Mouse (Mus musculus) left cerebral cortex, adult 9 months (tissue): ENCODE data around the gene Mapkap1.

Experiments
- DNase-seq, 2 experiments: peaks; one replicate each; pipeline ENCODE4 v3.0.0; 2022; ENCODE audit warnings: low spot score in 2 of 2

Gene Mapkap1

DNA sequence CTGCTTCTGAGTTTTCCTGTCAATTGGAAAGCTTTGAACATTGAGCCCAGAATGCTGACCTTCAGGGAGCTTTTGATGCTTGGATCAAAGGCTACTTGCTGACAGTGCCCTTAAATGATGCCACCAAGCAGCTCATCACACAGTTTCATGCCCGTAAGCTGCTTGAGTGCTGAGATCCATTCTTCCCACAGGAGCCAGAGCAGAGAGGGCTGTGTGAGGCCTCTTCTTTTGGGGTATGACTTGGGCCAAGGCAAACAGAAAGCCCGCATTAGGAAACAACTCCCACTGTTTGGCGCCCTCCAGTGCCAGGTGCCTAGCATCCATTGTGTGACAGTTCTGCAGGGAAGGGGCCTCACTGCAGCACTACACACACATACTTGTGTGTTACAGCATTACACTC, 123.5 kb downstream of the Mapkap1 start:
- no peak for DNase-seq

DNA sequence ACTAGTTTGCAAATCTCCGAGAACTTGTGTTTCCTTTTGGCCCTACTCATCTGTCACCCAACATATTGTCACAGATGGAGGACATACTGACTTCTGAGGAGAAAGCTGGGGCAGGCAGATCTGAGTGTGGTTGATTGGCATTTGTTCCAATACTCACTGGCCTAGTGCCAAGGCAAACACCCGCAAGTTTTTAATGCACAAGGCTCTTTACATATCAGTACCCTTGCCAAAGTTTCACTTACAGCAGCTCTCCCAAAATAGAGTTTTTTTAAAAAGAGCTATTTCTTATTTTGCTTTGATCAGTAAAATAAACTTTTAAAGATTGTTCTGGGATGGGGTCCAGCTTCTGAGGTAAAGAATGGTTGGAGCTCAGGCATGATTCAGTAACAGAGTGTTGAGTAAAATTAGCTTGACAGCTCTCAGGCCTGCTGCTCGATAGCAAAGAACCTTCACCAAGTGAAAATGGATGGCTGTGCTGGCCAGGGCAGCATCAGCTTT, 125.3 kb downstream of the Mapkap1 start:
- peak; percentile 18 to 51 for DNase-seq

DNA sequence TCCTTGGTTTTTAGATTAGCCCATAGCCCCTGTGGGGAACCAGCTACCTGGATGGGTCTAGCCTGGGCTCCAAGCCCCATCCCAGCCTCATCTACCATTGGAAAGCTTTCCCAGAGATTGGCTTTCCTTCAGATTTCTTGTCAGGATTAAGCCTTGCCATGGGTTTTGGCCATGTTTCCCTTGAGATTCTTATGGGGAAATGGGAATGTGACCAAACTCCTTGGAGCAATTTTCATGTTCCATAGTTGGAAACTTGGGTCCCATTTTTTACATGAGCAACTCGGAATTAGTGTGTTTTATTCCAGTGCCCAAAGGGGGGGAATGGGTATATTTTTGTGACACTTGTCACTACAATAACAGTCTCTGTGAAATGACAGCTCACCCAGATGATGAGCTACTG, 125.8 kb downstream of the Mapkap1 start:
- DNase-seq = no peak

DNA sequence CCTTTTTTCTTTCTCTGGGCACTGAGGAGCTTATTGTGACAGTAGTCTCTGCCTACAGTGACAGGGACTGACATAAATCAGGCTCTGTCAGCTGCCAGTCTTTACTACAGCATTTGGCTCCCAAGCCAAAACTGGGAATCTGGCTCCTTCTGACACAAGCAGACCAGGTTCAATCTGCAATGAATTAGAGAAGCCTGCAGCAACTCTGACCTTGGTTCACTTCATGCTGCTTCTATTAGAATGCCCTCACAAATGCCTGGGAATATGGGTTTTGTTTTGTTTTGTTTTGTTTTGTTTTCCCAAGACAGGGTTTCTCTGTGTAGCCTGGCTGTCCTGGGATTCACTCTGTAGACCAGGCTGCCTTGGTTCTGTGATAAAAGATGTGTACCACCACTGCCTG, 126.7 kb downstream of the Mapkap1 start:
- no peak for DNase-seq

DNA sequence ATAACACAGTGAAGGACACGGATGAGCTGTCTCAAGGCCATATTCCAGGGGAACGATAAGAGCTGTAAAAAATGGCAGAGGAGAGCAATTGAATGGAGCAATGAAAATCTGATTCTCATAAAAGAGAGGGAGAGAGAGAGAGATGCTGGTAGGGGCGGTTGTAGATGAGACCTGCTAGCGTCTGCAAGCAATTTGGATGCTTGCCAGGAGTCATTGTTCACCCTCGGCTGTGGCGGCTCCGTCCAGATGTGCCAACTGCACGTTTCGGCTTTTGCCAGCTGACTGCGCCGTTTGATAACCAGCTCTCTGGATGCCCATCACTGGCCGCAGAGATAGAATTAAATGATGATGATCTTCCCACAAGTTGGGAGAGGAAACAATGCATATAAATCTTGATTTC, 128.4 kb downstream of the Mapkap1 start:
- DNase-seq = no peak

DNA sequence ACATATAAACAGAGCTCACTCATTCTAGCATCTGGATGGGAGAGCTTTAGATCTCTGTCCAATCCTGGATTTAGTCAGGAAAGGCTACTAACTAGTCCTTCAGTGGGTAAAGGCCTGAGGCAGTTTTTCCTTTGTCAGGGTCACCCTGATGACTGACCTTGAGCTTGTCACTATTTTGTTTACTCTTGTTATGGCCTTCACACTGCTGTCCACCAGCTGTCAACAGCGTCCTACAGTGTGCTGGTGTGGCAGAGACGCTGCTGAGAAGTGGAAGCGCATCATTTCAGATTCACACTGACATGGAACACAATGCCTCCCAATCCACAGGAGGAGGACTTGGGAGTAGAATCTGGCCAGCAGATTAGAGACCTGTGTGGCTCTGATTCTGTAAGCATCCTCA, 130.8 kb downstream of the Mapkap1 start:
- no peak for DNase-seq

DNA sequence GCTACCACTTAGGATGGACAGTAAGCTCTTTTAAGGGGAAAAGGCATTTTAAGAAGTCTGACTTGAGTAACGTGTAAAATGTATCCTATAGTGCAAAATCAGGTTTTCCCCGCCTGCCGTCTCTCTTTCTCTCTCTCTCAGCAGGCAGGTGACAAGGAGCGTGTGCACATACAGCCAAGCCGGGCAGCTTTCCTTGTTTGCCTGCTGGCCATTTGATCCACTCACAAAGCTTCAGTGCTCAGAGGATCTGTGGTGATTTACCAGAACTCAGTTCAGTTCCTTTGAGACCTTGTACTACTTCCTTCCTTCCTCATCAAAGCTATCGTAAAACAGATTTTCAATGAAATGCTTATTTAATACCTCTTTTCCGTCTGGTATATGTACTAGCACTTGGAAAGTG, 137.0 kb downstream of the Mapkap1 start:
- no peak for DNase-seq

DNA sequence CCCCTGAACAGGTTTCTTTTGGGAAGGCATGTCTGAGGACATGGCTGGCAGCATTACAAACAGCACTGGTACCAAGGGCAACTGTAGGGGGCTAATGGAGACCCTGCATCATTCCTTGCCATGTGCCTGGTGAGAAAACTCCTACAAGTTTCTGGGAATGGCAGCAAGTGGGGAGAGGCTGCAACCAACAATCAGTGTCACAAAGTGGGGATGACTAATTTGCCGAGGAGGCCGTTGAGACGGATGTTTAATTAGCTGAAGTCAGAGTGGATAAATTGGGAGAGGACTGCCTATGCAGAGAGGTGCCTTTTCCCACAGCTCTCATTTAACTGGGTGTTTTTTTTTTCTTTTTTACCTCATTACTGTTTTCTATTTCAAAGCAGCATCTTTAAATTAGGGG, 137.4 kb downstream of the Mapkap1 start:
- no peak for DNase-seq

DNA sequence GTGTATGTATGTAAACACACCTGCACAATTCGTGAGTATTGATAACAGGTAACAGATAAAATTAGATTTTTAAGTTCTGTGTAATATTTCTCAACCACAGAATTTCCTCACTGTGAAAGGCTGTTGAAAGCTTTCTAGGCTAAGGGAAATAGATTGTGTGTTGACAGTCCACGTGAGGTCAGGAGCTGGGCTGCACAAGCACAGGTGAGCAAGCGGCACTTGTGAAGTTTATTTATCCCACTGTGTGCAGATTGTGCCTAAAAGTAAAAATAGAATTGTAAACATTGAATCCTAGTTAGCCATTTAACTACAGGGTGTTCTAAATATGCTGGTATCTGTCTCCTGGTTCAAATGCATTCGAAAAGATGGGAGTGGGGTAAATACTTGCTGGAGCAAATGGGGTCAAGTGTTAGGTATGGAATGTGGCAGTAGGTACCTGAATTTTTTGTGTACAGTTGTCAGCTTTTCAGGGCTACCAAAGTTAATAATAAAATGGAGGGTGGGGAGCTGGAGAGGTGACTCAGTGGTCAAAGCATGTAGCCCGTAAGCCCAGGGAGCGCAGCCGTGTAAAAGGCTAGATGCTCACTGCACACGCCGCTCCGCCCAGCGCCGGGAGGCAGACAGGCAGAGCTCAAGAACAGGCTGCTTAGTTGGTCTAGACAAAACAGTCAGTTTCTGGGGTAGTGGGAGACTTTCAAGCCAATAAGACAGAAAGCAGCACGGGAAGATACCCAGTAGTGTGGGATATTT, 138.2 kb downstream of the Mapkap1 start:
- no peak for DNase-seq

DNA sequence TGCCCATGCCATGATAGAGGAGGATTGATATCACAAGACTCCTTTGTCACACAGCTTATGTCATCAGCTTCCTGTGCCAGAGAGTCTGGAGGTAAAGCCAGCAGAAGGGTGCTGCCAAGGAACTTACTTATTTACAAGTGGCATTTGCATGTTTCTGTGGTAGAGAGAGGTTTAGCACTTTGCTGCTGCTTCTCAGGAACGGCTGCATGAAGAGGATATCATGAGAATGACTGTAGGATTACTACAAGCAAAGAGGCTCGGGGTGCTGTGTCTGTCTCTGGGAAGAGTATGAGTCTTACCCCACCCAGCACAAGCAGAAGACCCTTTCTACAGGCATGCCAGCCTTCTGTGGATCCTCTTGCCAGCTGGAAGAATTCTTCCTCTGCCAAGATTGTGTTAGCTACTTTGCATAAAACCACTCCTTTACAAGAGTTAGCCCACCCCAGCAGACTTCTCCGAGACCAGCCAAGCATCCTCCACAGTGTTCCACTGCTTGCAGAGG, 139.7 kb downstream of the Mapkap1 start:
- DNase-seq = peak; percentile 35 to 72

DNA sequence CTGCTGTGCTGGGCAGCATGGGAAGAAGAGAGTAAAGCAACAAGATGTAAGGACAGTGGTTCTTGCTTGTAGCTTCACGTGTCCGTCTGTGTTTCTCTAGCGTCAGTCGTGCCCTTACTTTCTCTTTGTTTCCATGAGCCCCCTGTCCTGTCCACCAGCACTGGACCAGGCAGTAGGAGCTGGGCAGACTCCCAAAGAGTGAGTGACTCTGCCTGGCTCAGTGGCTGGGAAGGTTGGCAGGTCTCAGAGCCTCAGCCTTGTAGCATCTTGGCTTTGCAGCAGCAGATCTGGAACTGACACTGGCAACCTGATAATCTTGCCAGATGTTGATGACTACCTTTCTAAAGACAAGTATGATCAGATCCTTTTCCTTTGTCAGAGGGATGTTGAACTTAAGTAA, 140.9 kb downstream of the Mapkap1 start:
- no peak for DNase-seq

DNA sequence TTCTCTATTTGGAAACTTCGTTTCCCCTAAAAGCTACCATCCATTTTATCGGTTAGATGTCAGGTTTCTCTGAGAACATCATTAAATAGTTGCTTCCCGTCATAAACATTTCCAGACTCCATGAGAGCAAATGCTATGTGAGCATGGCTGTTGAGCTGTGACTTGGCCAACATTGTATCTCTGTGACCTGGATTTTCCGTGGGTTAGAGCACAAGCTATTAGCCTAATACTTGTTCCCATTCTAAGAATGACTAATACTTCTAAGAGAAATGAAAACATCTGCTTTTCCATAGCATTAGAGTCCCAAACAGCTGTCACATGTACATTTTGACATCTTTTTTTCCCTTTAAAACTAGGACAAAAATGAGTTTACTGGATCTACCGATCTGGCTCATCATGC, 142.4 kb downstream of the Mapkap1 start:
- no peak for DNase-seq

DNA sequence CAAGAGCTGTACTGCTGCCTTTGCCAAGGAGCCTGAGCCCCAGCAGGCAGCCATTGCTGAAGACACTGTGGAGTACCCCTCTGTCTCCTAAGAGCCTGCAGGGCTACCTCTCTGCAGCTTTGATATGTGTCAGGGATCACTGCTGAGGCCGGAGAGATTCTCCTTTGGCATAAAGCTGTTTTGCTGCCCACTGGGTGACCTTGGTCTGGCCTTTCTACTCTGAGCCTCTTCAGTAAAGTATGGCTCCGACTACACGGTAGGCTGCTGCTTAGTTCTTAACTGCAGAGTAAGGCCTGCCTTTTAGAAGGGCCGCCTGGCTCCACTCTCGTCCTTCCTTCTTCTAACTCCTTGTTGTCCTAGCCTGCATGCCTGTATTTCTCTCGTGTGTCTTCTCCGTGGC, 142.9 kb downstream of the Mapkap1 start:
- no peak for DNase-seq

DNA sequence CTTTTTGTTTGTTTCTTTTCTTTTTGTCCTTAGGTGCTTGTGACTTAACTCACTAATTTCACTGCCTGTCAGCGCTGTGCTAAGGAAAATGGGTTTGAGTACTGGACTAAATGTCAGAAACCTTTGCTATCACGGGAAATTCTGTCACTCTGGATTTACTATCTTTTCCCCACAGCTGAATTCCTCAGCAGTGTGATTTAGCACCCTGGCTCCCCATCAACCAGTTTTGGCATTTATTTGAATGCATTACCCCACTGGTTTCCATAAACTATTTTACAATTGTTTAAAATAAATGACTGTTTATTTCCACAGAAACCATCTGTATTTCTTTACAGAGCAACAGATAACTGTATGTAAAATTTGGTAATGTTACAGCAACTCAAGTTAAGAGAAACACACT, 146.2 kb downstream of the Mapkap1 start:
- no peak for DNase-seq

DNA sequence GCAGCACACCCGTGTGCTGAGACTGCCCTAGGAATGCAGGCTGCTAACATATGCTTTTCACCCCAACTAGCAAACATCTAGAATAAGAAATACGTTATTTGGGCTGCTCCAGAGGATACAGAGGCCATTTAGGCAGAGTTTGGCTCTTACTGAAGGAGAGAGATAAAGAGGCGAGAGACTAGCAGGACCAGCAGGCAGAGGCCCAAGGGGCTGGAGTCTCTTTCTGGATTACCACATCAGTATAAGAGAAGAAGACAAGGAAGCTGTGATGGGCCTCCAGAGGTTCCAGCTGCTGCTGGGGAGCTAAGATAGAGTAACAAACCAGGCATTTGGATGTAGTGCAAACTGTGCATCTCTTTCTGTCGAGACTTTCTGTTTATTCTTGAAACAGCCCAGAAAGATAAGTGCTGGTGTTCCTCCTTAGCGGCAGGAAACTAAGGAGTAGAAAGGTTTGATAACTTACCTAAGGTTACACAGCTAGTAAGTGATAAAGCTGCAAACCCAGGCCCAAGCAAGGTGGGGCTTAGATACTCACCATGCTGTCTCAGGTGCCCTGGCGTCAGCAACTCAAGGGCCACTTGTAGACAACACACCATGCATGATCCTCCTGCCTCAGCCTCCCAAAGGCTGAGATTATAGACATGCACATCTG, 147.1 kb downstream of the Mapkap1 start:
- DNase-seq = no peak

DNA sequence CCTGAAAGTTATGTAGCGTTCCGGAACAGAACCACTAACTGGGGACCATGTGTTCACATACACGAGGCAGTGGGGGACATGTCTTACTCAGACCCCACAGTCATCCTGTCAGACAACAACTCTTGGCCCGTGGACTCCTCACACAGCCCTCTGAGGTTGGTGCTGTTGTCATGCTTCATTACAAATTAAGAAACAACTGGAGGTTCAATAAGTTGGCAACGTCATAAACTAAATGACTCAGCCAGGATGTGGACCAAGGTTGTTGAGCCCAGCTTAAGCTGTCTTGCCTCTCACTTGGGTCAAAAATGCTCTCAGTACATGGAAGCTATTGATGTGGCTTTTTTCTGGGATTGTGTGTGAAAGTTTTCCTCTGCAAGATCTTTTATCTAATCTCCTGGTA, 153.6 kb downstream of the Mapkap1 start:
- DNase-seq = no peak

DNA sequence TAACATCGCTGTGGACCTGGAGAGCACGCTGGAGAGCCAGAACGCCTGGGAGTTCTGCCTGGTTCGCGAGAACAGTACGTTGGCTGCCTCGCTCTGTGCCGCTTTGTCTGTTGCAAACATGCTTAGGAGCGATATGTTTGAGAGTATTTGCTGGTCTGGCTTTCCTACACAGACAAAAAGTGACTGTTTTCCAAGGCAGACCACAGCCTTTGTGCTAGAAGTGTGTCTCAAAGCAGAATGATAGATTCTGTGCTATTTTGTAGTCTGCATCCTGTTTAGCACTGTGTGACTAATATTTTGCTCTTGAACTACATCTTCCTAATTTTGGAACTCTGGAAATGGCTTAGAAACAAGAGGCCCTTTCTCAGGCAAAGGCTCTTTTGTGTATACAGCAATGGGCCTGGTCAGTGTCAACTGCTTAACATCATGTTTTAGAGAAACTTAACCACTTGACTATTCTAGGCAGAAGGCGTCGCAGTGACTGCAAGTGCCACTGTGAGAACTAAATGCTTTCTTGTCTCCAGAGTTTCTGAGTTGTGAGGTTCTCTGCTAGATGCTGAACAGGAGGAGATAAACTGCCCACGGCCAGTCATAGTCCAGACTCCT, 156.6 kb downstream of the Mapkap1 start:
- no peak for DNase-seq

DNA sequence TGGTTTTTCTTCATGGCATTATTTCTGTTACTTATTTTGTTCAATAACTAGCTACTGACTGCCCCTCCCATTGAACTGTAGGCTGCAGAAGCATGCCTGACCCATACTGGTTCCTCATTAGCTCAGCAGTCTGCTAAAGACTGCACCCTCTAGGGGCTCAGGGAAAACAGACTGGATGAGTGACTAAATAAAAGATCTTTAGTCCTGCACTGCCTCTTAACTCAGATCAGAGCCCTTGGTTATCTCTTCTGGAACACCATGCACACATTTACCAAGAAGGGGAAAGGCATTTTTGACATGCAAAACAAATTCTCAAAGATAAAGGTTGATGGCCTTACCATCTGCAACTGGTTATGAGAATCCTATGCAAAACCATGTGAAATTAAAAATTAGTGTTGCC, 157.3 kb downstream of the Mapkap1 start:
- DNase-seq = no peak

DNA sequence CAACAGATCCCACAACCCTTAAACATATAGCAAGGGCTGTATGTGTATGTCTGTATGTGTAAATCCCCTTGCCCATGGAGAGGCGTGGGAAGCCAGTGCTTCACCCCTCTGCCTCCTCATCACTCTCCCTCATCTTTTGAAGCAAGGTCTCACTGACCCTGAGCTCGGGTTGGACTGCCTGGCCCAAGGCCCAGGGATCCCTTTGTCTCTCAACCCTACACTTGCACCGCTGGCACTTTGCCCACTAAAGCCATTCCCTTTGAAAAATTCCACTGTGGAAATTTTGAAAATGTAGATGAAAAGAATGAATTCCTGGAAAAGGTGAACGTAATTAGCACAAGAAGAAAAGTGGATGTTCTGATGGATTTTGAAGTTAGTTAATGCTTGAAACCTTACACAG, 159.6 kb downstream of the Mapkap1 start:
- no peak for DNase-seq

DNA sequence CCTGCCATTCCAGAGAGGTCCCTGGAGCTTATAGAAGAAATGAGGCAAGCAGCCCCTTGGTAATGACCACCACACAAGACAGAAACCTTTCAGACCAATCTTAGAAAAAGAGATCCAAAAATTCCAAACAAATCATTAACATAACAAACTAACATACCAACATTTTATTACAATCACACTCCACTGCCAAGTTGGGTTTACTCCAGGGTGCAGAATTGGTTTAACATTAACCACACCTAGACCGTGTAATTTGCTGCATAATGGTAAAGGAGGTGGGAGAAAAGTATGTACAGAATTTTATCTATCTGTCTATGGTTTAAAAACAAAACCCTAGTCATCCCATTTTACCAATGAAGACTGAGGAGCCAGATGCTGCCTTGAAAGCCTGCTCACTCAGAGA, 160.0 kb downstream of the Mapkap1 start:
- DNase-seq = no peak

DNA sequence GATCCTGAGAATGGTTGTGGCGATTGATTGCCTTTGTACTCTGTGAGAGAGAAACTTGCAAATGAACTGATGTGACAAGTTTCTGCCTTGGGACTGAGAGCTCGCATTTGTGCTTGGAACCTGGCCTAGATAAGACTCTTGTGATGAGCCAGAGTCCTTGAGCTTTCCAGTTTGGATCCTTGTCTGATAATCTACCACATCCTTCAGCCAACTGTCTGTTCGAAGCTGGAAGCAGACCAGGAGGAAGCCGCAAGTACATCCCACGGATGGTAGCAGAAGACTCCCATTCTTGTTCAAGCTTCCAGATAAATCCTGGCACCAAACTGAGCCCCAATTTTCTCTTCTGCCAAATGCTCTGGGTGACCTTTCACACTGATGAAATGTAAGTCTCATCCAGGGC, 162.6 kb downstream of the Mapkap1 start:
- DNase-seq = peak; percentile 38 to 56

DNA sequence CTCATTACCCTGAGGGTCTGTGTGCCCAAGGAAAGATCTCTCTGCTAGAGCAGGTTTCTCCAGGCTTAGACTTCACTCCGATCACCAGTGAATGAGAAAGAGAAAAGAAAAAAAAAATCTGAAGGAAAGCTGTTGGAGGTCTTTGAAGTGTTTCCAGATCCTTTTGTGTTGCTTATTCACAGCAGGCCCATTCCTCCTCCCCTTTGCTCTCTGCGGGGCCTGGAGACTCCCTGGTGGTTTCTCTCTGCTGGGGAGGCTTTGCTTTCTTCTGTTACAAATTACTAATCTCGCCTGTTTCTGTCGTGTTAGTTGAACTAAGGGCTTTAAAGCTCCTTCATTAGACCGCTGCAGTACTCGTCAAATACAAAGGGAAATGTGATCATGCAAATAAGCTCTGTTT, 163.8 kb downstream of the Mapkap1 start:
- no peak for DNase-seq

DNA sequence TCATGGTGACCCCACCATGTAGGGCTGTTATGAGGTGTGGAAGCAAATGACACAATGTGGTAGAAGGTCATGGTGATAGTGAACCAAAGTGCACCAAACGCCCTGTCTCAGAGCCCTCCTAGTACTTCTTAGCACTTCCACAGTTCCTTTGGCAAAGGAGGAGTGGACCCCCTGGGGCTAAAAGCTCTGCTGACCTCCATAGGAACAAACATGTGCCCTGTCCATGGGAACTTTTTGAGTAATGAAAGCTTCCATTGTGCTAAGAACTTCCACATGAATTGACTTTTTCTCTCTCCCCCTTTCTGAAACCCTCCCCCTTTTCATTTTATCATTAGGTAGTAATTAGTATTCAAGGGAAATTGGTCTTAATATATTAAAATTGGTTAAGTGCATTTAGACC, 164.5 kb downstream of the Mapkap1 start:
- no peak for DNase-seq
